Mouse (Mus musculus) skeletal muscle tissue, adult 2 months (tissue): Measurements from ENCODE around the gene Elmod3.

Experiments used
- DNase-seq: peaks from one replicate; pipeline ENCODE4 v3.0.0-alpha.2; 2012; ENCODE audit warnings: low read depth, low spot score

Elmod3 gene

GRCm38 (mm10) chr6:72615151-72615550 lies 16.9 kb upstream of the Elmod3 start:
- no peak for DNase-seq

DNA sequence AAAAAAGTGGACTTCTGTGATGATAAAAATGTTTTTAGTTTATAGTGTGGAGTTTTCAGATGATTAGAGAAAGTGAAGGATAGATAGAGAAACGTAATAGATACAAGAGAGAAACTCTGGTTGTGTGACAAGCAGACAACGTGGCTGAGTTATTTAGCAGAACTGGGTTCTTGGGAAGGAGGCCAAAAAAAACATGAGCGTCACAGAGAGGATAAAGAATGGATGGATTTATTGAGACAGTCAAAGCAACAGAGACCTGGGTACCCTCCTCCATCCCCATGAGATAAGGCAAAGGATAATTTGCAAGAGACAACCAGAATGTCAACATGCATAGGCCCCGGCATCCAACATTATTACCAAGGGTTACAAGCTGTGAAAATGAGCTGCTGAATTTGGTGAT lies 12.0 kb upstream of the Elmod3 start:
- DNase-seq = no peak

- no peak for DNase-seq
Observed at GRCm38 (mm10) chr6:72608662-72609184, 10.5 kb upstream of the Elmod3 start.

- DNase-seq = no peak
Observed at GRCm38 (mm10) chr6:72607676-72608075, 9.5 kb upstream of the Elmod3 start.

- DNase-seq = no peak
Observed at GRCm38 (mm10) chr6:72607060-72607459, 8.8 kb upstream of the Elmod3 start.

GRCm38 (mm10) chr6:72604066-72604465 lies 5.9 kb upstream of the Elmod3 start:
- DNase-seq = no peak

DNA sequence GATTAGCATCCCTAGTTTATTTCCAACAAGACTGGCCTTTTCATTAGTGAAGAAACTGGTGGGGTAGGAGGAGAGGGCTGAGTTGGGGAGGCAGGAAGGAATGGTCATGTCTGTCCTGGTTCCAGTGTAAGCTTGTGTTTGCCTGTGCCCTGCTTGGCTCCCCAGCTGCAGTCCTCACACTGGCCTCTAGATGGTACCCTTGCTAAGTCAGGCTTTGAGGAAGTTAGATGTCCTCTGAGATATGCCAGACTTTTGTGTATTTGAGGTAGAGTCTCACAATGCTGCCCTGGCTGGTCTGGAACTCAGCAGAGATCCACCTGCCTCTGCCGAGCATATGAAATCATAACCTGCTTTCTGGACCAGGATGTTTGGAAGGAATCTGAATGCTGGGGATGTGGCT lies 3.5 kb upstream of the Elmod3 start:
- DNase-seq = peak; percentile 51

- DNase-seq = no peak
Observed at GRCm38 (mm10) chr6:72600771-72601170, 2.6 kb upstream of the Elmod3 start.

DNA sequence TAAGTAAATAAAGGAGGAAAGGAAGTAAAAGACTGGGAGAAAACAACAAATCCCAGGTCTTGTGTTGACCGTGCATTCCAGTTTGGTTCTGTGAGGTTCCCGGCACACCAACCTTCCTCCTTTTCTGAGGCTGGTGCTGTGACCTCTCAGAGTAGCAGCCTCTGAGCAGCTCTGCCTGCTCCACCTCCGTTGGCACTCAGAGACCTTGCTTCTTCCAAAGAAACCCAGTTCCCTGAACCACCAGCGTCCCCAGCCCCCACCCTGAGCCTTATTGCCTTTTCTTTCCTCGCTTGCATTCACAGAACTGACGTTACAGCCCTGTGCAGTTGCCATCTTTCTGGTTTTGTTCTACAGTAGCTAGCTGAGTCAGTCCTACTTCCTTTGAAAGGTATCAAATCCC lies 2.0 kb upstream of the Elmod3 start:
- no peak for DNase-seq

- DNase-seq = peak; percentile 39
Observed at GRCm38 (mm10) chr6:72598791-72599557, 761 bp upstream of the Elmod3 start.

DNA sequence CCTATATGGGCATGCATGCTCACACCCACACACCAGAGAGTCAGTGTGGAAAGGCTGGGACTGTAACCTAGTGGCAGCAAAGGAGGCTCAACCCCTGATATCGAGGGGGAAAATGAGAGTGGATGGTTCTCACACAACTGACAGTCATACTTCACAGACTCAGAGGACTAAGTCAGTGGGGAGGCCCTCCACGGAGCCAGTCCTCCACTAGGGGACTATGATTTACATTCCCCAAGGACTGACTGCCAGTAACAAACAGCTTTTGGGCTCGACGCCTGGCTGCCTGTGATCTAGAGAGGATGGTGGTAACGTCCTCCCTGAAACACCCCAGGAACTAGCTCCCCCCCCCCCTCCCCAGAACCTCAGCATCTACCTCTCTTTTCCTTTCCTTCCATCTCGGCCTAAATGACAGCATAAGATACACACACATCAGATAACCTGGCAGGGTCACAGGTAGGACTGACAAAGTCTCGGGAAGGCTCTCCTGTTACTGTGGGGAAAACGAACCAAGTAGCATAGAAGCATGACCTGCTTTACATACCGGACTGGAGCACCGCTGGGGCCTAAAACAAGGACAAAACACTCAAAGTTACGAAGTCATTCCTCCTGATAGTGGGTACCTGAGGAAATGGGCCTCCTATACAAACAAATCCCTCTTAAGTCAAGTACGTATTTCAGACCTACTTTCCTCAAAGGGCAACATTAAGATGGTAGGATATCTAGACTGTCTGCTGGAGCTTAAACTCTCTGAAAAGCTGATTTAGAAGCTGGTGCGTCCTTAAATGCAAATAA lies 934 bp downstream of the Elmod3 start:
- no peak for DNase-seq

- peak; percentile 24 for DNase-seq
Observed at GRCm38 (mm10) chr6:72593914-72594313, 4.3 kb downstream of the Elmod3 start.

DNA sequence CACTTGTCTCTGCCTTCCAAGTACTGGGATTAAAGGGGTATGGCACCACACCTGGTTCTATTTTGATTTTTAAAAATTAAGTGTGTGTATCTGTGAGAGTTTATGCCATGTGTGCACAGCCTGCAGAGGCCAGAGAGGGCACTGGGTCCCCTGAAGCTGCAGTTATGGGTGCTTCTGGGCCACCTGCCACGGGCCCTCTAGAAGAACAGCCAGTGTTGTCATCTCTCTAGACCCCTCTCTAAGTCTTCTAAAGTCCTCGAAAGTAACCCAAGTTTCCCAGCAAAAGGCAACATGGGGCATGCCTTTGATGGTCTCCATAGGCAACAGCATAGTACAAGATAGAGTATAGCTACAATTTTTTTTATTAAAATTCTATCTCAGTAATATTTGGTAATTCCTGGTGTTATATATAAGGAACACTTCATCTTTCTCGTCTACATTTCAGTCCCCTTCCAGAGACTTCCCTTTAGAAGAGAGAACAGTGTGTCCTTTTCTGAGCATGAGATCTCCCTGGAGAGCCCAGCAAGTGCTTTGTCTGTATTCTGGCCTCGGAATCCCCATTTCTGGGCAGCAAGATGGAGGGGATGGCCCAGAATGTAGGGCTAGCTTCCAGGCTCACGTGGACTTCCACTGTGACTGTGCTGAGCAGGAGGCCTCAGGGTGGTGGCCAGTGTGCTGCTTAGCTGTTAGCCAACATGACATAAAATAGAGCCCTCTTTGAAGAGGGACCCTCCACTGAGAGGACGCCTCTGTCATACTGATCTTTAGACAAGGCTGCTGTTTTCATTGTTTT lies 5.0 kb downstream of the Elmod3 start:
- peak; percentile 89 for DNase-seq

- DNase-seq = no peak
Observed at GRCm38 (mm10) chr6:72590111-72590510, 8.1 kb downstream of the Elmod3 start.

- no peak for DNase-seq
Observed at GRCm38 (mm10) chr6:72588307-72588706, 9.9 kb downstream of the Elmod3 start.

GRCm38 (mm10) chr6:72586701-72587100 lies 11.5 kb downstream of the Elmod3 start:
- no peak for DNase-seq

DNA sequence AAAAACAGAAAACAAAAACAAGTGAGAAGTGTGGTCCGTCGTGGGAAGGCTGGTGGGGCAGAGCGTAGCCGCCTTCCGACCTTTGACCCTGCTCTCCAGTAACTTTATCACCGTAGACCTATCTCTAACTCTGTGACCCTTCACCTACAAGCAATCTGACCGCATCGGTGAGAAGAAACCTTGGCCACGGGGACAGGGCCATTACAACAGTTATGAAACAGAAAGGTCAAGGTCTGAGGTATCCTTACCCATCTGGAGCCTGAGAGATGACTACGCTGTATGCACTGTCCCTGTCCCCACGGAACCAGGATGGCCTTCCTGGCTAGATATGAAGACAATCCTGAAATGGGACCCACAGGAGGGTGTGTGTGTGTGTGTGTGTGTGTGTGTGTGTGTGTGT lies 14.1 kb downstream of the Elmod3 start:
- peak; percentile 28 for DNase-seq

DNA sequence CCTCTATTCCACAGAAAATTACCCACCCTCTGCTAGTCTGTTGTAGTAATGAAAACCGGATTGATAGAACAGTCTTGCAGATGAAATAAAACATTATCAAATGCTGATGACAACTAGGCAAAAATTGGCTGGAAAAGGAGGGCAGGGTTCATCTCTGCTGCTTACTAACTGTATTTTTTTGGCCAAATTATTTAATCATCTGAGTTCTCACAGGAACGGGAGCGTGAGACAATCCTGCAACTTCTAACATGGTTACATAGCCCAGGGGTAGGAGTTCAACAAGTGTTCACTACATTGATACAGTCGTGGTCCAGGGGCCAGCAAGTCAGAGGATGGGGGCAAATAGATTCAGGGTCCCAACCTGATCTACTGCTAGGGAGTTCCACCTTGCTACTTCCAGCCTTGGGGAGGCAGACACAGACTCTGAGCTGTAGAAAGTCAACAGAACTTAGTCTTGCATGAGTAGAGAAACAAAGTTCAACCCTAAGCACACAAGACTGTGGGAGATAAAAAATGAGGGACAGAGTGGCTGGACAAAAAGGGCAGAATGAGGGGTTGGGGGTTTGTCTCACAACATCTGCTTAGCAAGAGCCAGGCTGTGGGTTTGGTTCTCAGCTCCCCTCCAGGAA lies 14.9 kb downstream of the Elmod3 start:
- peak; percentile 60 for DNase-seq

- DNase-seq = peak; percentile 78
Observed at GRCm38 (mm10) chr6:72581625-72582382, 16.4 kb downstream of the Elmod3 start.

- DNase-seq = no peak
Observed at GRCm38 (mm10) chr6:72576041-72576440, 22.2 kb downstream of the Elmod3 start.

DNA sequence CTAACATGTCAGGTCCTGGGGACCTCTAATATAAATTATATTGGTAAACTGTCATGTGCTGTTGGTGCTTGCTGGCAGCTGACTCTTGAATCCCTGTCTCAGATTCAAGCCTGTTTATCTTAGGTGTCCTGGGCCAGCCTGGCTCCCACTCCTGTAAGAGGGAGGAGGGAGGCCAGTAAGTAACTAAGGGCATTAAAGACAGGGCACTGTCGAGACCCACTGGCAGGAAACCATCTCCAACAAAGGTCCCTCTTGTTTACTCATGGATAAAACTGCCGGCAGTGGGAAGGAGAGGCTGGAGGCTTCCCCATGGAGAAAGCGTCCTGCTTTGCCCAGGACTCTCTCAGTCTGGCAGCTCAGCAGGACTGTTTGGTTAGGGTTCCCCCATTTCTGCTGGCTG lies 26.4 kb downstream of the Elmod3 start:
- DNase-seq = no peak
